Mouse (Mus musculus) brown adipose tissue, adult 24 weeks (tissue): ENCODE data around the gene M1ap. TPM values are rescaled to one million over a fixed set of nuclear protein-coding genes. Genes with fewer than 3 reads are reported as not detected.

ENCODE experiments used
- H3K27ac ChIP-seq: fragments of 200-500 bp; replicated peaks from 2 replicates; pipeline ENCODE4 v1.5.1; 2012; ENCODE audit warnings: low read depth, mild to moderate bottlenecking, low read length
- H3K4me1 ChIP-seq: fragments of 200-500 bp; 2 replicates; pipeline ENCODE4 v1.6.1; 2012; ENCODE audit warnings: low read length, mixed read lengths; ENCODE audit not compliant: control insufficient read depth, insufficient read depth, insufficient read length
- H3K4me3 ChIP-seq: fragments of 200-500 bp; 2 replicates; pipeline ENCODE4 v1.5.1; 2012; ENCODE audit warnings: low read depth, mild to moderate bottlenecking, low read length, moderate library complexity; ENCODE audit not compliant: insufficient read depth
- polyA plus RNA-seq: library from polyadenylated mRNA; stranded (reverse); fragments of >200 nt; gene quantifications from 2 replicates; pipeline ENCODE4 v1.2.4, GENCODE M21; 2012; ENCODE audit not compliant: missing spikeins, insufficient read depth, insufficient read length

M1ap gene
- polyA plus RNA-seq, 1 experiment = not detected

DNA sequence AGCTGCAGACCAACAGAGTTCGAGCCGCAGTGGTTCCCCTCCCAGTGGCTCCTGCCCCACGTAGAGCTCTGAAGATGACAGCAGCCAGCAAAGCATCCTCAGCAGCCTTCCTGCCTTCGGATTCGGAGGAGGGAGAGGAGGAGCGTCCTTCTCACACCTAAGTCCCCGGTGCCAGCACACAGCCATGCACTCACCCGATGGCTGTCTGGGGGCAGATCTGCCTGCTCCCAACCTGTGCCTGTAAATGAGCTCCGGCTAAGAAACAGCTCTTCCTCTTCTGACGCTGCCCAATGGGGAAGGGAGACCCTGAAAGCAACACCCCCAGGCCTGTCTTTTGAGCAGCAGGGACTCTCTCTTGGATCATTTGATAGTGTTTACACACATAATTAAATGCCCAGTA is 83.1 kb downstream of the M1ap start:
- Histone ChIP-seq H3K4me1 (no peaks in the 10 kb centered on the region), H3K4me3 (no peak overlapping the region)

DNA sequence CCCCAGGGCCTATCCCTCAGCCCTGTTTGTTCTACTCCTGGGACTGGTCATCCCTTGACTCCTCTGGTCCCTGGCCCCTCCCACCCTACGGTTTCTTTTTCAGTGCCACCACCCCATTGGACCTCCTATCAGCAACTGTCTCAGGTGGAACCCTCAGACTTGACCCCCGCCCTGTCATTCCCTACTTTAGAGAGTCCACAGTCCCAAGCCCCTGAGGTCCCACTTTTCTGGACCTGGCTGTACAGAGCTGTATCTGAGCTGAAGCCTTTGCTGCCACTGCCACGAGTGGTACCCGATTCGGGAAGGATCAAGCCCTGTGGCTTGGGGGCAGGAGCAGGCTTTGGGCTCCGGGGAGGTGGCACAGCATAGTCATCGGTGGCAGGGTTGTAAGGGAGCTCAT is 84.4 kb downstream of the M1ap start:
- Histone ChIP-seq H3K4me1 (no peaks in the 10 kb centered on the region), H3K4me3 (no peak overlapping the region), H3K27ac (no peak overlapping the region)

More for the DNA sequence above, 83.1 kb downstream of the M1ap start:
- no peak overlapping the region for H3K27ac ChIP-seq

DNA sequence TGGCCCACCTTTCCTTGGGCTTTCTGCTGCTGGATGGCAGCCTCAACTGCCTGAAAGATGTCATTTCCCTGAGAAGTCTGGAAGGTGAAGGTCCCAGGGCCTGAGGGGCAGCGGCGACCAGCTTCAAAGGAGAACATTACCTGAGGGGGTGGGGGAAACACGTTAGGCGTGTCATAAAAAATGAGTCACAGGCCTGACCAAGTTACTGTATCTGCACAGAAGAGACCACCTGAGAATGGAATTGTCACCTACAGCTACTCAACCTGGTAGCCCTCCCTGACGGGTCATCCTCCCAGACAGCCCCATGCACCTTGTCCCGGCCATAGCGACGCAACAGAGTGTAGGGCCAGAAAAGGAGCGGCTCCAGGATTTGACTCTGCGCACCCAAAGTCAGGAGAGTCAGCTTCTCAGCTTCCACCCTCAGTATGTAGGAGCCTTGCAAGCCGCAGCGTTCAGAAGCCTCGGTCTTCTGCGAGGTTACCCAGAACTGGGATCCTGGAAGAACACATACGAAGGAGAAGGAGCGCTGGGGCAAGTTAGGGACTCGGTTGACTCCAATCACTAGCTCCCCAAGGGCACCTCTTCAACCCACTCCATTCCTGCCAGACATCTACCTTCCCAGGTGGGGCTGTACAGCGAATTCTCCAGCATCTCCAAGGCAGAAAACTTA is 85.4 kb downstream of the M1ap start:
- H3K27ac ChIP-seq = no peak overlapping the region
- H3K4me1 ChIP-seq = no peaks in the 10 kb centered on the region
- peak overlapping the region; percentile 72 for H3K4me3 ChIP-seq

- H3K4me1 ChIP-seq = no peaks in the 10 kb centered on the region
- peak overlapping the region; percentile 23 for H3K27ac ChIP-seq
- peak overlapping the region; percentile 72 for H3K4me3 ChIP-seq
Observed at GRCm38 (mm10) chr6:83032769-83033191, 86.1 kb downstream of the M1ap start.

DNA sequence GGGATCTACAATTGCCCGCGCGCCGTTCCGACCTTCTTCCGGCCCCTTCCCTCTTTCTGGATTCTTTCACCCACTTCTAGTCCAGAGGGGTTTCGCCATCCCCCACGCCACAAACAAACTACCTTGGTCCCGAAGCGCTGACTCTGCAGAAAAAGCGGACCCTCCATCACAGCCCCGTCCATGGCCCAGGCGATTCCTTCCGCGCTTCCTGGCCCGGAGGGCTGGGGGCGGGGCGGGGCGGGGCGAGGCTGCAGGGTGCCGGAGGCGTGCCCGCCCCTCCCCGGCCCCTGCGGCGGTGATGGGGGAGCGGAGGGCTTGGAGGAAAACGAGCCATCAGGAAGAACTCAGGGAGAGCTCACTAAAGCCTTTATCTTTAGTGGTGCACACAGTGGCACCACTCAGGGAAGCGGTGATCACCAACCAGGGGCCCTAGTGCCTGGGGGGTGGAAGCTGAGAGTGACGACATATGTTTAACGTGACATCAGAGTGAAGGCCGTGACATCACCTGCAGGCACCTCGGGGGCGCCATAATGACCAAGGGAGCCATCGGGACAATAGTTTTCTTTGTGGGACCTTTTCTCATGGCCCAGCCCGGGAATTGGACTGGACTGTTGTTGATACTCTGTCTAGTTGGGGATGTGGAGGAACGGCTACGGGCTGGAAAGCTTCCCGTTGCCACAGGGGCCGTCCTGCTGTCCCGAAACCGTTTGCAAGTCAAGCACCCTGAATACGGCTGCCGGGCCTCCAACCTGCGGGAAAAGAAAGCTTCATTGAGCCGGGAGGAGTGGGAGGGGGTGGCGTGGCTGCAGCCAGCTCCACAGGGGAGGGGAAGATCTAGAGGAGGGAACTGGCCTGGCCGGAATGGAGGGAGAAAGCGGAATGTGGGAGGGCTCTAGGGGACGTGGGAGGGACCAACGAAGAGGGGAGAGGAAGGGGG is 86.8 kb downstream of the M1ap start, which contains the start of the genes Dok1 and Loxl3:
Gene Dok1, minus strand, starts transcription at position 223 of the 937 bp plus-strand sequence.
Gene Loxl3, plus strand, starts transcription at position 925 of the 937 bp plus-strand sequence.
- Histone ChIP-seq H3K27ac (peak within 1 kb of the TSS; percentile 55), H3K4me1 (peaks cover 4% of the 10 kb centered on the region; the same call in 1 of the 2 replicates), H3K4me3 (peak within 1 kb of the TSS; percentile 72)

DNA sequence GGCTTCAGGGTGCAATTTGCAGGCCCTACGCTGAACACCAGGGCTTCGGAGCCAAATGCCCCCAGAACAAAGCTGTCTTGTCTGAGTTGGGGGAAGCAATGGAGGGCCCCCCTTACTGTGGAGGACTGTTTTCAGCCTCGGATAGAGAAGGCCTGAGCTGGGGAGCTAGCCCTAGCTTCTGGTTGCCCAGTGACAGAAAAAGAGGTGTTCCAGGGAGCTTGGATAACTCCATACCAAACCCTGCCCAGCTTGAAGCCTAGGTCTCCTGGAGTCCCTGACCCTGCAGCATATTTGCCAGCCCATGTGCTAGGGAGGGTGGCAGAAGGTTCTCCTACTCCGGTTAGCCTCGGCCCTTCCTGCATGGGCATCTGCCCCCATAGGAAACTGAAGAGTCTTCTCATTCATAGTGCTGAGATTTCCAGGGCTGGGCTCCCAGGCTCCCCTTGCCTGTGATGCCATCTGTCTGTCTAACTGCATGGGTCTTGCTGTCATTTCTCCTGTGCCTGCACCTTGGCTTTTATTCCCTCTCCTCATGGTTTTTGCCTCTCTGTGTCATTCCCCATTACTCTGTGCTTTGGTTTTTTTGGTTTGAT is 87.9 kb downstream of the M1ap start:
- H3K4me1 ChIP-seq = peaks cover 4% of the 10 kb centered on the region; the same call in 1 of the 2 replicates
- H3K27ac ChIP-seq = no peak overlapping the region
- peak overlapping the region; percentile 72 for H3K4me3 ChIP-seq

GRCm38 (mm10) chr6:83037188-83037587 is 90.5 kb downstream of the M1ap start:
- no peak overlapping the region for H3K27ac ChIP-seq
- H3K4me1 ChIP-seq = peaks cover 4% of the 10 kb centered on the region; the same call in 1 of the 2 replicates
- no peak overlapping the region for H3K4me3 ChIP-seq

DNA sequence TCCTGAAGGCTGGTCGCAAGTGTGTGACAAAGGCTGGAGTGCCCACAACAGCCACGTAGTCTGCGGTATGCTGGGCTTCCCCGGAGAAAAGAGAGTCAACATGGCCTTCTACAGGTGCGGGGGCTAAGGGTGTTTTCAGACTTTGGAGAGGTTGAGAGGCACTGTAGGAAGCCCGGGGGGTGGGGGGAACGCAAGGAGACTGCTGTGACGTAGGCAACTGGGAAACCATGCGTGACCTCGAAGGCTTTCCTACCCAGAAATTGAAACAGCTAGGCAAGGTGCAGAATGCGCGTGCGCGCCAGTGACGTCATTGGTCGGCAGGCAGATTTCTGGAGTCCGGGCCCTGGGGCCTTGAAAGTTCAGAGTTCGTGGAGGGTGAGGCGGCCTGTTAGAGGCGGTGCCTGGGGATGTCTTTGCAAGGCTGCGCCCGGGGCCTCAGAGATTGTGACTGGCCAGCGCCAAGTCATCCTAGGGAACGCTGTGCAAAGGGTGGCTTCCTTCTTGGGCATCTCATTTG is 91.9 kb downstream of the M1ap start:
- Histone ChIP-seq H3K4me1 (peaks cover 4% of the 10 kb centered on the region; the same call in 1 of the 2 replicates), H3K4me3 (peak overlapping the region; percentile 52), H3K27ac (no peak overlapping the region)

DNA sequence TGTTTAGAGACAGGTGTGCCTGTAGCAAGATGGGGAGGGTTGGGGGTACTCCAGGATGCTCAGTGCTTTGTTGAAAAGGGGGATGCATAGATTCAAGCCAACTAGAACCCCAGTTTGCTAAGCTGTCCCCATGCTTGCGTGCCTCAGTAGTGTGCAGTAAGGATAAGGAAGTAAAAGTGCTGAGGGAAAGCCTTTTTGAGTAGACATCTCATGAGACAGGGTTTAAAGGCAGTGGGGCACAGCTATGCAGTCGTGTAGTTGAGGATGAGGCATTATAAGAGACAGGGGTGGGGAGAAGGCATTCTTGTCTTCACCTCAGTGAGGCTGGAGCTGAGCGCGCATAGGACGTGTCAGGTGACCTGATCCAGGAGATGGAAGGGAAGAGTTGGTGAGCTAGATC is 93.9 kb downstream of the M1ap start:
- H3K4me1 ChIP-seq = peaks cover 4% of the 10 kb centered on the region; the same call in 1 of the 2 replicates
- no peak overlapping the region for H3K4me3 ChIP-seq
- peak overlapping the region; percentile 14; the same call in 1 of the 2 replicates for H3K27ac ChIP-seq

- H3K27ac ChIP-seq = peak overlapping the region; percentile 57
- H3K4me1 ChIP-seq = no peaks in the 10 kb centered on the region; the same call in 1 of the 2 replicates
- H3K4me3 ChIP-seq = no peak overlapping the region
Observed at GRCm38 (mm10) chr6:83043561-83043960, 96.9 kb downstream of the M1ap start.

DNA sequence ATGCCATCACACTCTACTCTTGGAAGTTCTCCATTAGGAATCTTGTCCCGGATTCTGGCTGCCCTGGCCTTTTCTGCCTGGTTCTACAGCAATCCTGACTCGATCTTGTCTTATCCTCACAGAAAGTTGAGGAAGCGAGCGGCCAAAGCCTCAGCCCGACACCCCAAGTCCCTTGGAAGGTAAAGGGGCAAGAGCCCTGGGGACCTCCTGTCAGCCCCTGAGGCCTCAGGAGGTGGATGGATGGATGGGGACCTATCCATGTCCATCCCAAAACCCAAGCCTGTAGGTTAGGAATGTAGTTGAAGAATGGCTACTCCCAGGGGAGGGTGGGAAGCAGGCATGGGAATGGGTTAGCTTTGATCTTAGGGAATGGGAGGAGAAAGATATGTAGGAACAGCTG is 97.3 kb downstream of the M1ap start:
- Histone ChIP-seq H3K27ac (peak overlapping the region; percentile 57; the same call in 1 of the 2 replicates), H3K4me3 (no peak overlapping the region), H3K4me1 (no peaks in the 10 kb centered on the region; the same call in 1 of the 2 replicates)

GRCm38 (mm10) chr6:83044742-83045141 is 98.0 kb downstream of the M1ap start:
- Histone ChIP-seq H3K27ac (no peak overlapping the region), H3K4me3 (no peak overlapping the region), H3K4me1 (no peaks in the 10 kb centered on the region; the same call in 1 of the 2 replicates)

- H3K4me3 ChIP-seq = no peak overlapping the region
- H3K4me1 ChIP-seq = peaks cover 3% of the 10 kb centered on the region; the same call in 1 of the 2 replicates
Observed at GRCm38 (mm10) chr6:83049367-83049766, 102.7 kb downstream of the M1ap start.

GRCm38 (mm10) chr6:83053136-83053960 is 106.6 kb downstream of the M1ap start:
- Histone ChIP-seq H3K4me3 (peak overlapping the region; percentile 82), H3K27ac (peak overlapping the region; percentile 2; the same call in 1 of the 2 replicates), H3K4me1 (peaks cover 6% of the 10 kb centered on the region)

More at GRCm38 (mm10) chr6:83049367-83049766, 102.7 kb downstream of the M1ap start:
- no peak overlapping the region for H3K27ac ChIP-seq
